Mouse (Mus musculus) left cerebral cortex, adult 2 months (tissue): ENCODE measurements around the gene Cdkn1a. TPM values are rescaled to one million over a fixed set of nuclear protein-coding genes. Genes with fewer than 3 reads are reported as not detected.
"Not testable (repeated sequence)": the region's sequence is repeated elsewhere in the genome, so short reads cannot be mapped to it uniquely, and the experiment has no call there.

Source experiments
- DNase-seq, 2 experiments: peaks; one replicate each; pipeline ENCODE4 v3.0.0; 2021 to 2022; ENCODE audit warnings: low spot score in 2 of 2, mixed read lengths in 1 of 2; ENCODE audit errors: extremely low spot score in 1 of 2
- H3K27ac ChIP-seq: fragments of 200-600 bp; 2 replicates; pipeline ENCODE4 v1.8.1; 2022
- H3K4me3 ChIP-seq: fragments of 200-600 bp; 2 replicates; pipeline ENCODE4 v1.8.1; 2022
- CTCF ChIP-seq: fragments of 200-600 bp; IDR thresholded peaks from 2 replicates; pipeline ENCODE4 v1.8.1; 2022; ENCODE audit warnings: antibody characterized with exemption, mild to moderate bottlenecking, moderate library complexity
- intact Hi-C: fragments of 180-260 bp; cut with DNase I; formaldehyde crosslinking; loops from one replicate; pipeline ENCODE4 v1.15.1; 2025
- long read RNA-seq, 2 experiments: library from polyadenylated mRNA; stranded (forward); transcript quantifications; one replicate each; pipeline ENCODE4 v2.0.0; 2021; ENCODE audit warnings: borderline mapping rate in 2 of 2
- total RNA-seq, 2 experiments: library from RNA; stranded (reverse); gene quantifications; 2 replicates each; pipeline ENCODE4 v1.2.3; 2021

The Cdkn1a gene
- 10 to 100 TPM; 40.6 to 64.4 TPM for total RNA-seq
- long read RNA-seq, experiment 1, transcript Cdkn1a-201 (3 exons, 1,913 nt): major isoform, 11 of 12 reads
- long read RNA-seq, experiment 1, partial matches to known transcripts: 0 of 12 reads
- long read RNA-seq, experiment 1, other reads (novel, unspliced or antisense): 1 of 12 reads
- long read RNA-seq, experiment 2, transcript Cdkn1a-201 (3 exons, 1,913 nt): major isoform, 17 of 24 reads
- long read RNA-seq, experiment 2, partial matches to known transcripts: 0 of 24 reads
- long read RNA-seq, experiment 2, other reads (novel, unspliced or antisense): 7 of 24 reads

DNA sequence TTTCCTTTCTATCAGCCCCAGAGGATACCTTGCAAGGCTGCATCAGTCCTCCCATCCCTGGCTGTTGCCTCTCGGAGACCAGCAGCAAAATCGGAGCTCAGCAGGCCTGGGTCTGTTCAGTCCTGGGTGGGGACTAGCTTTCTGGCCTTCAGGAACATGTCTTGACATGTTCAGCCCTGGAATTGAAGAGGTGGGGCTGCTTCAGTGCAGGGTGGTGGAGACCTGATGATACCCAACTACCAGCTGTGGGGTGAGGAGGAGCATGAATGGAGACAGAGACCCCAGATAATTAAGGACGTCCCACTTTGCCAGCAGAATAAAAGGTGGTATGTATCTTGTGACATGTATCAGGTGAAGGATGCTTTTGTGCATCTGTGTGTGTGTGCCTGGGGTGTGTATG is at the start of gene Cdkn1a:
Gene Cdkn1a (plus strand): TSS at position 201 of the 400 bp plus-strand sequence.
- Histone ChIP-seq H3K27ac (no peak within 1 kb of the TSS), H3K4me3 (no peak within 1 kb of the TSS)
- peak in 1 of 2 experiments; percentile 5 for DNase-seq
- intact Hi-C loops: no loop called here
- no peak for TF ChIP-seq CTCF

DNA sequence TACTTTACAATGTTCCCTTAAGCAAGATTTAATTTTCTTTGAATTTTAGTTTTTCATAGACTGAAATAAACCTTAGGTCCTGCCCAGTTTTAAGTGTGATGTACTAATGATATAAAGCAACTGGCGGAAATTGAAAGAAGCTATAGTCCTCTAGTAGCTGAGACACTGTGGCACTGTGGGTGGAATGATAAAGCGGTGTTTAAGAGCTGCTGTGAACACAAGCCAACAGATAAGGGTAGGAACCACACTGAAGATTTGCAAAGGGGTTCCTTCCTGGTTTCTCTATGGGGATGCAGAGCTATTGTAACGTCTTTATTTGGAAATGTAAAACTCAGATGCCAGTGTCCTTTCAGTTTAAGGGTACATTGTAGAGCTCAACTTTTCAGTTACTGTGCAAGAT is 49.1 kb upstream of the Cdkn1a start:
- H3K27ac ChIP-seq, H3K4me3 ChIP-seq, DNase-seq, intact Hi-C loops: not testable (repeated sequence)

DNA sequence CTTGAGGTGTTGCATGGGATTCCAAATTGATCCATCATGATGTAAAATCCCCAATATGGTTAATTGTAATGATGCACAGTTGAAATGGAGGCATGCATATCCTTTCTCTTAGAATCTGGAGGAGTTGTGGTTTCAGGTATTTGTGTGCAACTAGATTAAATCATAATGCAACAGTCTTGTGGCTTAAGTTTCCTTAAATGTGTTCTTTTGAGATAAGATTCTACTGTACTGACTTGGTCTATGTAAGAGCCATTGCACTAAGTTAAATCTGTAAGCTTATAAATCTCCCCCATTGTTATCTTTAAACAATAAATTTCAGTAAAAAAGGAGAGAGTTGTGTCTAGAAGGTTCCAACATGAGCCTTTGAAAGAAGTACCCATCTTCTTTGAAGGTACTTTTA is 48.2 kb upstream of the Cdkn1a start:
- no peak overlapping the region for H3K27ac ChIP-seq
- no peak overlapping the region for H3K4me3 ChIP-seq
- intact Hi-C loops: no loop called here
- TF ChIP-seq CTCF: no peak
- no peak for DNase-seq

DNA sequence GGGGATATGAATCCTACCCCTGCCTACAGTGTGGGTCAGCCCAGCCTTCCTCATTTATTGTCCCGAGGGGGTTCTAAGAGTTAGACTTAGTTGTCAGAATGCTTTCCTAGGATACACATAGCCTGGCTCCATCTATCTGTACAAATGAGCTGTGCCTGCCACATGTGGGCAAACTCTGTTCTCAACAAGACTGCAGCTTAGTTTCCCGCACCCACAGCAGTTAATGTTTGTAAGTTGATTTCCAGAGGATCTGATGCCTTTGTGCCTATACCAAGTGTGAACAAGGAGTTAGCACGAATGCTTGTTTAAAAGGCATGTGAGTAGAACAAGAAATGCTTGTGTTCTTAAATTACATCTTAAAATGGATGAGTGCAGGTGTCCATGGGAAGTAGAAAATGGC is 47.2 kb upstream of the Cdkn1a start:
- intact Hi-C loops: no loop called here
- no peak for TF ChIP-seq CTCF
- no peak for DNase-seq

DNA sequence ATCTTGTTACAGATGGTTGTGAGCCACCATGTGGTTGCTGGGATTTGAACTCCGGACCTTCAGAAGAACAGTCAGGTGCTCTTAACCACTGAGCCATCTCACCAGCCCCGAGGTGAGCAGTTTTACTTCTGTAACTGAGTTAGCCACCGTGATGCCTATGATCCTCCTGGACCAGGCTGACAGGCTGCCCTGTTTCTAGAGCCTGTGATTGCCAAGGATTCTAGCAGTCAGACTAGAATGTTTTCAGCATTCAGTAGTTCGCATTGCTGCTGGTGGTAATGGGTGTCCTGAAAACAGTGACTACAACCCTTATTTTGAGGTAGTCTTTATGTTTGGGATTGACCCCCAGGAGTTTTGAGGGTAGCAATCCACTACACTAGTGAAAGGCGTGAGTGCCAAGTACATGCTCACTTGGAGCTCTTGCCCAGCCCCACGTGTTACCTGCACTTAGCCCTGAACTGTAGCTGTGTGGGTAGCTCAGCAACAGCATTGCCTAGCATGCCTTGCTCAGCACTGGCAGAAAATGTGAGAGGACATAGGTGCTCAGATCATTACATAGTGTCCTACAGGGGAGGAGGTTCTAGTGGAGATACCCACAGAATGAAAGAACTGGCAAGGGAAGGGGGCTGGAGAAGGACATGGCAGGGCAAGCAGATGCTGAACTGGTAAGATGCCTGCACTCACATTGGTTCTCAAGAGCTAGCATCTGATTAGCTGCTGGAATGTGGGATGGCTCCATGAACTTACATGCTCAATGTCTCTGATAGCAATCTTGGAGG is 46.4 kb upstream of the Cdkn1a start:
- no peak for DNase-seq
- intact Hi-C loops: no loop called here
- Histone ChIP-seq H3K27ac (no peak overlapping the region), H3K4me3 (no peak overlapping the region)
- no peak for TF ChIP-seq CTCF

More for the DNA sequence above, 47.2 kb upstream of the Cdkn1a start:
- H3K4me3 ChIP-seq: no peak overlapping the region
- H3K27ac ChIP-seq: no peak overlapping the region

DNA sequence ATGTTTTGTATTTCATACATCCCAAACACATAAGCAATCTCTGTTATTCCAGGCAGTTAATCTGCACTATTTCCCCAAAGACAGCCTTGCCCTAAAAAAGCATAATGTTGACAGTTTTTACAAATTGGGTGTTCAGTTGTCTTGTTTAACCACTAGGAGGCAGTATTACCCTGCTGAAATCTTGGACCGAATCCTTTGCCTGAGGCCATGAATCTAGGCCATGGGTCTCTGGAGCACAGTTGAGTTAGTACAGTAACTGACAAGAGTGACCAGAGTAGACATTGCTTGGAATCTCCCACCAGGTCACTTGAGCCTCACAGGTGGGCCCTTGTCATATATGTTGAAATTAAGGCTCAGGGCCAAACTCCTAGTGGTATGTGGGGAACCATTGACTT is 45.9 kb upstream of the Cdkn1a start:
- Histone ChIP-seq H3K27ac (no peak overlapping the region), H3K4me3 (no peak overlapping the region)
- intact Hi-C loops: loop anchor here (5.0 kb wide), 1 partner anchor 202 kb away; no protein-coding TSS in a partner anchor
- TF ChIP-seq CTCF: peak; percentile 80
- DNase-seq: no peak

DNA sequence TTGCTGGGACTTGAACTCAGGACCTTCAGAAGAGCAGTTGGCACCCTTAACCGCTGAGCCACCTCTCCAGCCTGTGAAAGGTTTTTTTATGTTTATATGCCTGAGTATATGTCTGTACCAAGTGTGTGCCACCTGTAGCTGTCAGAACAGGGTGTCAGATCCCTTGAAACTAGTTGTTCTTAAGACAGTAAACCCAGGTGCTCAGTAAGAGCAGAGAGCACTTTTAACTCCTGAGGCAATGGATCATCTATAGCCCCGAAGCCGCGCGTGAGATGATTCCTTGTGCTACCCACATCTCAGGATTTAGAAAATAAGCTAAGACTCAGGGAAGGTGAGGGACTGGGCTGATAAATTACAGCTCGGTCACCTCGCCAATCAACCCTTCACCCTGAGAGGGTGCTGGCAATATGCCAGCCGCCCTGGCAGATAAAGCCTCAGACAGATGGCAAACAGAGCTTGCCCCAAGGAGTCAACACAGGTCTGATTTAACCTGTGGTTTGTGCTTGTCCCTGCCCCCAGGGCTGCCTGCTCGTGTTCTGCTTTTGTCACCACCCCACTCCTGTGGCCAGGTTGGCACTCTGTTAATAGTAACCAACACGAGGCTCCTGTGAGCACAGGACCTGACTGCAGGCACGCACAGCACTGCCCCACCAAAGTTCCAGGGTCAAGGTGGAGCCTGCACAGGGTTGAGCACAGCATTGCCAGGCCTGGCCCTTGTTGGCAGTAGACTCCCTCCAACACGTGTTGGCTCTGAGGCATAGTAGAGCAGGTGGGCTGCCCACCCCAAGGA is 44.8 kb upstream of the Cdkn1a start:
- intact Hi-C loops: loop anchor here (5.0 kb wide), 1 partner anchor 201 kb away; no protein-coding TSS in a partner anchor
- no peak for DNase-seq
- no peak overlapping the region for H3K27ac ChIP-seq
- no peak overlapping the region for H3K4me3 ChIP-seq
- no peak for TF ChIP-seq CTCF

DNA sequence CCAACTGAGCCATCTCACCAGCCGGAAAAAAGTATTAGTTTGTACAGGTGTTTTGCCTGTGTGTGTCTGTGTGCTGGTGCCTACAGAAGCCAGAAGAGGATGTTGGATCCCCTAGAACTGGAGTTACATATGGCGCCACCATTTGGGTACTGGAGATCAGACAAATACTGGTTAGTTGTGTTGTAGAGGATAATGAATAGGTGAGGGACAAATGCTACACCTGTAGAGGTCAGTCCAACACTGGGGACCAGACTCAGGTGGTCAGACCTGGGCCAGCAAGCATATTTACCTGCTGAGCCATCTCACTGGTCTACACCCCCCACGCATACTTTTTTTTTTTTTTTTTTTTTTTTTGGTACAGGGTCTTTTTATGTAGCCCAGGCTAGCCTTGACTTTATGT is 43.9 kb upstream of the Cdkn1a start:
- intact Hi-C loops: loop anchor here (5.0 kb wide), 1 partner anchor 200 kb away; no protein-coding TSS in a partner anchor
- TF ChIP-seq CTCF: no peak
- no peak for DNase-seq
- H3K27ac ChIP-seq: no peak overlapping the region
- no peak overlapping the region for H3K4me3 ChIP-seq

DNA sequence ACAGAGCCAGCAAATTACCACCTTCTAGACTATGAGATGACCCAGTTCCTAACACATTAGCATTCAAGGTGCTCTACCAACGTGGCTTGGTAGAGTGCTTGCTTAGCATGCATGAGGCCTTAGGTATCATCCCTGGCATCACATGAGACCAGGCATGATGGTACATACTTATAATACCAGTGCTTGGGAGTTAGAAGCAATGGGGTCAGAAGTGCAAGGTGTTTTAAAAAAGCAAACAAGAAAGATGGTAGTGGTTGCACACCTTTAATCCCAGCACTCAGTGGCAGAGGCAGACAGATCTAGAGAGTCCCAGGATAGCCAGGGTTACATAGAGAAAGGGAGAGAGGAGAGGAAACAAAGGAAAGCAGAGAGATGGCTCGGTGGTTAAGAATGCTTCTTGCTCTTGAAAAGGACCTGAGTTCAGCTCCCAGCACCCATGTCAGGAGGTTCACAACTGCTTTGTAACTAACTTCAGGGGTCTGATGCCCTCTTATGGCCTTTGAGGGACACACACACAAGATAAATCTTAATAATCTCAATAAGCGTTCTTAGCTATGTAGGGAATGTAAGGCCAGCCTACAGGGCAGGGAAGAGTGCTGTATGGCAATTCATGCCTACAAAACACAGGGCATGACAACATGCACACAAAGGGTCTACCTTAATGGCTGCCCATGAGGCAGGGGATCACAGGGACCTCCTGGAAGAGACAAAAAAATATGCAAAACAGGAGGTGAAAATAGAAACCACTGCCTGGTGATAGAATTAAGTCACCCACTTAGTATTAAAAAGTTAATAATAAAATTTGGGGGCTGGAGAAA is 42.9 kb upstream of the Cdkn1a start:
- H3K27ac ChIP-seq: no peak overlapping the region
- H3K4me3 ChIP-seq: no peak overlapping the region
- intact Hi-C loops: loop anchor here (5.0 kb wide), 1 partner anchor 199 kb away; no protein-coding TSS in a partner anchor
- TF ChIP-seq CTCF: no peak; the same call in 1 of the 2 replicates
- no peak for DNase-seq

DNA sequence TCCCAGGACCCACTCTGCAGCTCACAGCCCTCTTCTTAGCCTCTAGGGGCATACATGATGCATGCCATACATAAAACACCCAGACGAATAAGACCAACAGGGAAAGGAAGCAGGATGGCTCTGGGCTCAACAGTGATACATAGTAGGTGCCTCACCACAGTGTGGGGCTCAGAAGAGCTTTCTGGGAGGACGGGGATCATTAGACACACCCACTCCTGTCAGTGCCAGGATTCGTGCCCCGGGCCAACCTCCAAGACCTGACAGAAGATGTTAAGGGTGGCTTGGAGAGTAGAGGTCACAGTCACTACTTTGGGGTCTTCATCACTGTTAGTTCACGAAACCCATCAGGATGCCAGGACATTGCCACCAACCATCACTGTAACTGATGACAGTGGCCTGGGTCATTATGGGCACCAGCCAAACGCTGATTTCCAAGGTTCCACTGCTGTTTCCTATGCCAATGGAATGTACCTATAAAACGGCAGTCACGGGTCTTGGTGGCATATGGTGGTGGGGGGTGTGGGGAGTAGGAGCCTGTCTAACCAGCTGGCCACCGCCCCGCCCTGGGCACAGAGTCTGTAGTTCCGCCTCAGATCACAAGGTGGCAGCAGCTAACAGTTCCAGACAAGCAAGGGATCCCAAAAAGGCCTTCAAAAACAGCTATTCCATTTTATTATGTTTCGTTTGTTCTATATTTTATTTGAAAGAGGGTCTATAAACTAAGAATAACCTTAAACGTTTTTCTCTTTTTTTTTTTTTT is 41.8 kb upstream of the Cdkn1a start:
- Histone ChIP-seq H3K4me3 (no peak overlapping the region), H3K27ac (no peak overlapping the region)
- peak; percentile 87 for TF ChIP-seq CTCF
- peak; percentile 81 to 94 for DNase-seq
- intact Hi-C loops: loop anchor here (1.0 to 5.0 kb wide), 3 partner anchors 46 to 198 kb away; no protein-coding TSS in a partner anchor
